Mouse (Mus musculus) myocyte (in vitro differentiated cells): ENCODE data around the gene Gm19426. TPM values are rescaled to one million over a fixed set of nuclear protein-coding genes. Genes with fewer than 3 reads are reported as not detected.
A peak's percentile ranks its signal among the peaks of the same experiment; 100 is the strongest.

Experiments used
- H3K27me3 ChIP-seq: one replicate; pipeline ENCODE4 v1.6.1; 2011; ENCODE audit not compliant: control insufficient read depth, insufficient read depth, insufficient read length
- H3K36me3 ChIP-seq: one replicate; pipeline ENCODE4 v1.6.1; 2011; ENCODE audit not compliant: control insufficient read depth, insufficient read depth
- H3K4me2 ChIP-seq: one replicate; pipeline ENCODE4 v1.6.1; 2011; ENCODE audit warnings: low read depth, control low read depth
- H3K4me3 ChIP-seq: one replicate; pipeline ENCODE4 v1.5.1; 2011; ENCODE audit warnings: mild to moderate bottlenecking, control low read depth, moderate library complexity
- H3K79me2 ChIP-seq: one replicate; pipeline ENCODE4 v1.6.1; 2011; ENCODE audit not compliant: control insufficient read depth, insufficient read depth
- H3ac ChIP-seq: one replicate; pipeline ENCODE4 v1.6.1; 2011; ENCODE audit not compliant: control insufficient read depth, insufficient read length
- CEBPB ChIP-seq: IDR thresholded peaks from 2 replicates; pipeline ENCODE4 v1.6.1; 2011; ENCODE audit warnings: mild to moderate bottlenecking, moderate library complexity; ENCODE audit not compliant: poor library complexity, insufficient read depth, severe bottlenecking
- E2F4 ChIP-seq: IDR thresholded peaks from one replicate; pipeline ENCODE4 v1.6.1; 2011; ENCODE audit warnings: mild to moderate bottlenecking, control low read depth, moderate library complexity; ENCODE audit not compliant: insufficient read depth
- MAX ChIP-seq: IDR thresholded peaks from one replicate; pipeline ENCODE4 v1.6.1; 2011; ENCODE audit warnings: low read depth, mild to moderate bottlenecking, control low read depth
- MYOD1 ChIP-seq, 3 experiments: IDR thresholded peaks; one replicate each; pipeline ENCODE4 v1.6.1; 2011; ENCODE audit warnings: control low read depth in 2 of 3, low read depth in 2 of 3, mild to moderate bottlenecking in 2 of 3, moderate library complexity in 1 of 3; ENCODE audit not compliant: insufficient read length in 2 of 3, control insufficient read depth in 1 of 3
- MYOG ChIP-seq, 3 experiments: IDR thresholded peaks; one replicate each; pipeline ENCODE4 v1.6.1; 2011; ENCODE audit warnings: control low read depth in 2 of 3, low read depth in 2 of 3, mild to moderate bottlenecking in 2 of 3; ENCODE audit not compliant: insufficient read length in 2 of 3, control insufficient read depth in 1 of 3, insufficient read depth in 1 of 3
- POLR2A ChIP-seq: IDR thresholded peaks from one replicate; pipeline ENCODE4 v1.6.1; 2011; ENCODE audit warnings: low read depth, mild to moderate bottlenecking, control low read depth, moderate library complexity; ENCODE audit not compliant: insufficient read length
- POLR2AphosphoS2 ChIP-seq: IDR thresholded peaks from one replicate; pipeline ENCODE4 v1.6.1; 2011; ENCODE audit warnings: low read depth, control low read depth; ENCODE audit not compliant: insufficient read length
- REST ChIP-seq: IDR thresholded peaks from one replicate; pipeline ENCODE4 v1.6.1; 2011; ENCODE audit warnings: mild to moderate bottlenecking, control low read depth, moderate library complexity; ENCODE audit not compliant: insufficient read depth, insufficient read length
- SRF ChIP-seq: IDR thresholded peaks from one replicate; pipeline ENCODE4 v1.6.1; 2011; ENCODE audit warnings: low read depth; ENCODE audit not compliant: control insufficient read depth, insufficient read length
- TCF12 ChIP-seq: IDR thresholded peaks from one replicate; pipeline ENCODE4 v1.6.1; 2011; ENCODE audit warnings: mild to moderate bottlenecking, control low read depth; ENCODE audit not compliant: poor library complexity, insufficient read depth, severe bottlenecking
- TCF3 ChIP-seq: IDR thresholded peaks from one replicate; pipeline ENCODE4 v1.6.1; 2011; ENCODE audit warnings: low read depth, control low read depth; ENCODE audit not compliant: insufficient read length
- USF1 ChIP-seq: IDR thresholded peaks from one replicate; pipeline ENCODE4 v1.6.1; 2011; ENCODE audit warnings: low read depth, mild to moderate bottlenecking, control low read depth, moderate library complexity
- polyA plus RNA-seq: library from polyadenylated mRNA; unstranded; fragments of >200 nt; fragmentation: generic; extraction: Trizol; gene quantifications from one replicate; pipeline ENCODE4 v1.2.1, GENCODE M21; 2012; ENCODE audit warnings: missing spikeins

Gene Gm19426
- polyA plus RNA-seq, 1 experiment, result 3.0 TPM

DNA sequence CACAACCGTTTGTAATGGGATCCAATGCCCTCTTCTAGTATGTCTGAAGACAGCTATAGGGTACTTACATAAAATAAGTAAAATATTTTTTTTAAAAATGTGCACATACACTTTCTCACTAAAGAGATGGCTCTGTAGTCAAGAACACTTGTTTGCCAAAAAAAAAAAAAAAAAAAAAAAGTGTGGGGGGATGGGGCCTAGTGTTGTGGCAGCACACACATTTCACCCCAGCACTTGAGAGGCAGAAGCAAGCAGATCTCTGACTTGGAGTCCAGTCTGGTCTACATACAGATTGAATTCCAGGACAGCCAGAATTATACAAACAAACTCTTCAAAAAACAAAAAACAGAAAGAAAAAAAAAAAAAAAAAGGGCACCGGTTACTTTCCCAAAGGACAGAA, 22.7 kb downstream of the Gm19426 start:
- no peak overlapping the region for H3K4me2 ChIP-seq
- H3ac ChIP-seq, result no peak overlapping the region
- peaks cover 21% of the 10 kb centered on the region for H3K36me3 ChIP-seq
- TF ChIP-seq USF1, result no peak
- TF ChIP-seq MYOG (IDR thresholded peaks at IDR 0.05; ENCODE audit: control insufficient read depth in 1 of 3, insufficient read depth in 1 of 3, insufficient read length in 2 of 3, low read depth in 2 of 3), result no peak
- no peak for TF ChIP-seq POLR2AphosphoS2
- TF ChIP-seq MYOD1 (IDR thresholded peaks at IDR 0.05; ENCODE audit: control insufficient read depth in 1 of 3, insufficient read length in 2 of 3, low read depth in 2 of 3), result no peak
- no peak for TF ChIP-seq TCF12
- TF ChIP-seq SRF, result no peak
- TF ChIP-seq E2F4, result no peak
- TF ChIP-seq REST, result no peak
- no peak for TF ChIP-seq POLR2A
- TF ChIP-seq CEBPB, result no peak
- no peak for TF ChIP-seq TCF3
- no peak for TF ChIP-seq MAX
- no peaks in the 10 kb centered on the region for H3K27me3 ChIP-seq
- no peak overlapping the region for H3K4me3 ChIP-seq
- H3K79me2 ChIP-seq, result peaks cover 18% of the 10 kb centered on the region

DNA sequence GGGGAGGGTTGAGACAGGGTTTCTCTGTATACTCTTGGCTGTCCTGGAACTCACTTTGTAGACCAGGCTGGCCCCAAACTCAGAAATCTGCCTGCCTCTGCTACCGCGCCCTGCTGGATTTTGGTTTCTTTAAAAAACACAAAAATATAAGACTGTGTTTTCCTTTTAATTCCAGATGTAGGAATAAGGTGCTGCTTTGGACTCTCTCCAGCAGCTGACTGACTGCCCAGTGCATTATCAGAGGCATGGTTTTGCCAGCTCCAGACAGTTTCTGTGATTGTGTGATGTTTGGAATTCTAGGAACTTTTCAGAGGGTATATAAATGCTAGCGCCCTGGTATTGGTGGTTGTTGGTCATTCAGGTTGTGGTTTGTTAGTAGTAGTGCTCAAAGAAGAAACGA, 26.1 kb downstream of the Gm19426 start:
- no peak overlapping the region for H3ac ChIP-seq
- H3K36me3 ChIP-seq, result peaks cover 5% of the 10 kb centered on the region
- no peak overlapping the region for H3K4me3 ChIP-seq
- peak overlapping the region; percentile 98 for H3K4me2 ChIP-seq
- H3K27me3 ChIP-seq, result no peaks in the 10 kb centered on the region
- TF ChIP-seq TCF12 (no peak), CEBPB (no peak), REST (no peak), POLR2A (no peak), USF1 (no peak)
- H3K79me2 ChIP-seq, result peaks cover 22% of the 10 kb centered on the region

DNA sequence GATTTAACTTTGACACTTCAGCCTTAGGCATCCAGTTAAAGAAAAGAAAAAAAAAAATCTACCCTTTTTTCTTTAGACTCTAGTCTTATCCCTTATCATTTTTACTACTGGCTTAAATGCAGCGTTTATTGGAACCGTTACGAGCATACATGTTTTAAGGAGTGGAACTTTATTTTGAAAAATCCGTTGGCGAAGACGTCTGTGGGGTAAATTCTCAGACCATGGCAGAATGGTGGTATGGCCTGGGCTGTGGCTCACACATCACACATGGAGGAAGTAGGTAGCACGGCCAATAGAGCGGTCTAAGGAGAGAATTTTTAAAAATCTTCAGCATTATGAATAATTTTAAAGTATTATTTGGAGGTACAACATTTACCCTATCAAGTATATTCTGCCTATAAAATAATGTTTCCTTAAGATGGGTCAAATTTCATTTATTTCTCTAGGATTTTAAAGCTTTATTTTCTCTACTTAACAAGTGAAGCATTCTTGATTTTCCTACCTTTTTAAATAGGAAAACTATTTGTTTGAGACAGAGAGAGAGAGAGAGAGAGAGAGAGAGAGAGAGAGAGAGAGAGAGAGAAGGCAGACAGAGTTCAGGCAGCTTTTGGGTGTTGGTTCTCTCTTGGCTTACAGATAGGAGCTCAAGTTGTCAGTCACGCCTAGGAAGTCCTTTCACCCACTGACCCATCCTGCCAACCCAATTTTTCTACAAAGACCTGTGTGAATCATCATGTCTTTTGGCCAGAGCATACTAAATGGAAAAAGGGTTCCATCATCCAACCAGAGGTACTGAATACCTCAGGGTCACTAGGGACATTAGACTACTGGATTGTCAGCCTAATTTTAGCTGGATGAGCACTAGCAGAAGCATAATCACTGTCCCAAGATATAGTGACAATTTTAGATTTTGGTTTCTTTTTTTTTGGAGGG, 26.8 kb downstream of the Gm19426 start:
- Histone ChIP-seq H3K4me2 (peak overlapping the region; percentile 98), H3K4me3 (peak overlapping the region; percentile 79), H3K79me2 (peaks cover 29% of the 10 kb centered on the region), H3ac (no peak overlapping the region), H3K36me3 (peaks cover 5% of the 10 kb centered on the region), H3K27me3 (no peaks in the 10 kb centered on the region)
- TF ChIP-seq USF1 (no peak), SRF (no peak), CEBPB (no peak), E2F4 (no peak), MYOG (IDR thresholded peaks at IDR 0.05; ENCODE audit: control insufficient read depth in 1 of 3, insufficient read depth in 1 of 3, insufficient read length in 2 of 3, low read depth in 2 of 3) (no peak), POLR2AphosphoS2 (no peak), MAX (no peak), MYOD1 (IDR thresholded peaks at IDR 0.05; ENCODE audit: control insufficient read depth in 1 of 3, insufficient read length in 2 of 3, low read depth in 2 of 3) (no peak), REST (no peak), TCF3 (no peak), POLR2A (no peak), TCF12 (no peak)

DNA sequence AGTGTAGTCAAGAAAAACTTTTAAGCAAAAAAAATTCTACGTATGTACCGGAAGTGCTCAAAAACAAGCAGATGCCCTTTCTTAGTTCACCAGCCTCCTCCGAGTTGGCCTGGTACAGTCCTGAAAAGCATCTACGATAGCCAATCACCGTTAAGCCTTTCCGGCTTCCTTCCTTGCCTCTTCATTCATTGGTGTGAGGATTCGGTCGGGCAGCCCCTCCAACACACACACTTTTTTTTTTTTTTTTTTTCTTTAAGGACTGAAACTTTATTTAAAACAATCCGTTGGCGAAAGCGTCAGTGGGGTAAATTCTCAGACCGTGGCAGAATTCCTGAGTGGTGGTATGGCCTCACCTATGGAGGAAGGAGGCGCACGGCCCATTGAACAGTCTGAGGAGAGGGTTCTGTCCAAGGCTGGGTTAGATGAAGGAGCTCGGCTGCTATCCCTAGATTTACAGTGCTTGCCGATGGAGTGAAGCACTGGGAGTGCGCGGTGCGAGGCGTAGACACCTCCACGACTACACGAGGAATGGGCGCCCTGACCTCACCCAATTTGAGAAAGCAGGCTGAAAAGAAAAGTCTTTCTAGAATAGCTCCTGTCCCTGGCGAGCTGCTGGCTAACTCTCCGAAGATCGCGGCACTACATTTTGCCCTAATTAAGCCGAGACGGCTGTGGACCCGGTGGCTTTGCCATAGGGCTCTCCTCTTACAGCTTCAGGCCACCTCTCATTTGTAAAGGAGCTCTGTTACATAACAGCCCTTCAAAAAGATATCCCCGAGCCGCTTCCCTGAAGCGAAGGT, 27.7 kb downstream of the Gm19426 start:
- Histone ChIP-seq H3K36me3 (peaks cover 5% of the 10 kb centered on the region), H3K4me3 (peak overlapping the region; percentile 79), H3K27me3 (no peaks in the 10 kb centered on the region), H3K79me2 (peaks cover 38% of the 10 kb centered on the region), H3K4me2 (peak overlapping the region; percentile 98), H3ac (peak overlapping the region; percentile 91)
- no peak for TF ChIP-seq MYOD1 (IDR thresholded peaks at IDR 0.05; ENCODE audit: control insufficient read depth in 1 of 3, insufficient read length in 2 of 3, low read depth in 2 of 3)
- TF ChIP-seq POLR2A, result peak; percentile 40
